8 mouse cellular contexts compared by ENCODE assay signal in genomic region chr4:49519476-49519875, GRCm38 (mm10). TPM values are rescaled to one million over a fixed set of nuclear protein-coding genes. Genes with fewer than 3 reads are reported as not detected.
DNase-seq lines count a peak whose midpoint lies in the region; ATAC-seq and TF ChIP-seq lines count a peak whose summit lies in the region.
"Had no signal": no experiment of that assay in that cellular context is flagged by ENCODE, and none has a peak within 500 bp of the region (broad histone marks: within the 10 kb centered on the region; RNA-seq: fewer than 3 reads in every experiment).

No protein-coding gene starts in this region.

- peak; percentile 28; the same call in 1 of the 2 replicates for TF ChIP-seq CTCF in lung, postnatal 0 days (IDR thresholded peaks at IDR 0.05)
- peak; percentile 34; the same call in 1 of the 2 replicates for TF ChIP-seq CTCF in liver, adult 2 months (IDR thresholded peaks at IDR 0.05; ENCODE audit: low read depth, low read length)

- no peaks in the 10 kb centered on the region for H3K36me3 ChIP-seq in lung, postnatal 0 days (ENCODE audit: insufficient read depth, low read length)
- peaks cover 7% of the 10 kb centered on the region for H3K36me3 ChIP-seq in liver, adult 2 months (ENCODE audit: control insufficient read depth, insufficient read depth, low read length)
- H3K36me3 ChIP-seq in stomach, embryonic 15.5 days: 0 out of 2 replicates have a peak, but pooled peaks cover 6% of the 10 kb centered on the region

- no peak overlapping the region for H3K4me2 ChIP-seq in lung, postnatal 0 days (replicated peaks; ENCODE audit: low read depth, low read length)
- no peak overlapping the region for H3K4me2 ChIP-seq in stomach, embryonic 15.5 days

- TF ChIP-seq EP300 in lung, postnatal 0 days (IDR thresholded peaks at IDR 0.05): no peak

- peak; percentile 13 for DNase-seq in lung, postnatal 0 days (ENCODE audit: low spot score)
- no peak for DNase-seq in lung, postnatal 14 days
- peak; percentile 50 for DNase-seq in embryo, embryonic 10.5 days (ENCODE audit: low spot score)
- peak; percentile 68 for DNase-seq in liver, adult 2 months (ENCODE audit: extremely low read depth, low read depth, low spot score)
- DNase-seq in cerebellum, adult 18-20 months: no peak
- no peak for DNase-seq in cerebellum, adult 11 months

- H3K27ac ChIP-seq in lung, postnatal 0 days (ENCODE audit: low read length): no peak overlapping the region
- H3K27ac ChIP-seq in liver, adult 2 months (replicated peaks; ENCODE audit: insufficient read depth, low read depth, low read length): no peak overlapping the region
- no peak overlapping the region for H3K27ac ChIP-seq in stomach, embryonic 15.5 days

- no peak for TF ChIP-seq POLR2A in liver, adult 2 months (IDR thresholded peaks at IDR 0.05; ENCODE audit: extremely low read depth, insufficient read depth, low read length)

- 69% methylated on average over 5 of the region's 5 CpGs for WGBS in lung, postnatal 0 days
- WGBS in liver, adult 2 months: 74% methylated on average over 5 of the region's 5 CpGs
- 74% methylated on average over 5 of the region's 5 CpGs for WGBS in stomach, embryonic 15.5 days

- no peak overlapping the region for H3K9ac ChIP-seq in lung, postnatal 0 days (replicated peaks; ENCODE audit: low read depth)
- H3K9ac ChIP-seq in liver, adult 2 months (ENCODE audit: low read depth, low read length): no peak overlapping the region
- no peak overlapping the region for H3K9ac ChIP-seq in stomach, embryonic 15.5 days

- ATAC-seq in lung, postnatal 0 days: no peak
- no peak for ATAC-seq in stomach, embryonic 15.5 days (ENCODE audit: insufficient read depth, low FRiP score, low read depth)

- H3K9me3 ChIP-seq in lung, postnatal 0 days (ENCODE audit: low read length): no peaks in the 10 kb centered on the region
- no peaks in the 10 kb centered on the region for H3K9me3 ChIP-seq in stomach, embryonic 15.5 days

- no peak overlapping the region for H3K4me3 ChIP-seq in lung, postnatal 0 days (ENCODE audit: low read depth, low read length)
- H3K4me3 ChIP-seq in liver, adult 2 months (ENCODE audit: insufficient read depth, low read depth, low read length): no peak overlapping the region
- H3K4me3 ChIP-seq in stomach, embryonic 15.5 days (replicated peaks): 0 out of 2 replicates have a peak overlapping the region, but pooled peaks have one; percentile 8

- H3K79me2 ChIP-seq in liver, adult 2 months (ENCODE audit: control insufficient read depth, insufficient read depth, low read length): peaks cover 28% of the 10 kb centered on the region; the same call in 1 of the 2 replicates

- H3K27me3 ChIP-seq in lung, postnatal 0 days (replicated peaks; ENCODE audit: insufficient read depth, low read length): no peaks in the 10 kb centered on the region
- H3K27me3 ChIP-seq in liver, adult 2 months (ENCODE audit: control insufficient read depth, insufficient read depth, low read length): no peaks in the 10 kb centered on the region
- no peaks in the 10 kb centered on the region for H3K27me3 ChIP-seq in stomach, embryonic 15.5 days (replicated peaks)

- peaks cover 7% of the 10 kb centered on the region; the same call in 1 of the 2 replicates for H3K4me1 ChIP-seq in lung, postnatal 0 days (ENCODE audit: insufficient read depth, low read depth, low read length)
- peaks cover 12% of the 10 kb centered on the region for H3K4me1 ChIP-seq in liver, adult 2 months (ENCODE audit: control insufficient read depth, insufficient read depth, low read length)
- peaks cover 6% of the 10 kb centered on the region; the same call in 1 of the 2 replicates for H3K4me1 ChIP-seq in stomach, embryonic 15.5 days

RNA-seq across cellular contexts. Expression of gene Mrpl50, which starts 1.4 kb away (rescaled TPM):
- polyA plus RNA-seq in lung, postnatal 0 days (2015; fragmentation: Nextera tagmentation; extraction: Ambion mirVana): 30.6 and 31.8 TPM in 2 replicates
- 30.1 and 32.2 TPM in 2 replicates for total RNA-seq in liver, adult 2 months (2014; rRNA removed)
- 4.9 and 7.2 TPM in 2 replicates for polyA plus RNA-seq in liver, adult 2 months (2012; rRNA removed)
- 85.6 and 91.3 TPM in 2 replicates for polyA plus RNA-seq in stomach, embryonic 15.5 days (2015; fragmentation: Nextera tagmentation; extraction: Ambion mirVana)

RNA-seq across cellular contexts. Expression of gene Zfp189, which starts 1.5 kb away (rescaled TPM):
- 4.7 and 4.8 TPM in 2 replicates for polyA plus RNA-seq in lung, postnatal 0 days (2015; fragmentation: Nextera tagmentation; extraction: Ambion mirVana)
- 5.2 and 6.4 TPM in 2 replicates for total RNA-seq in liver, adult 2 months (2014; rRNA removed)
- polyA plus RNA-seq in liver, adult 2 months (2012; rRNA removed): 1.1 and 1.5 TPM in 2 replicates
- 6.0 and 7.0 TPM in 2 replicates for polyA plus RNA-seq in stomach, embryonic 15.5 days (2015; fragmentation: Nextera tagmentation; extraction: Ambion mirVana)

RNA-seq across cellular contexts. Expression of gene Baat, which starts 13.1 kb away (rescaled TPM):
- polyA plus RNA-seq in lung, postnatal 0 days (2015; fragmentation: Nextera tagmentation; extraction: Ambion mirVana): not detected in 2 replicates
- total RNA-seq in liver, adult 2 months (2014; rRNA removed): 245 and 304 TPM in 2 replicates
- 73.9 and 76.0 TPM in 2 replicates for polyA plus RNA-seq in liver, adult 2 months (2012; rRNA removed)
- 0.09 and 0.24 TPM in 2 replicates for polyA plus RNA-seq in stomach, embryonic 15.5 days (2015; fragmentation: Nextera tagmentation; extraction: Ambion mirVana)
- polyA plus RNA-seq: spleen, adult 2 months had no signal

RNA-seq across cellular contexts. Expression of gene Aldob, which starts 29.9 kb away (rescaled TPM):
- polyA plus RNA-seq in lung, postnatal 0 days (2015; fragmentation: Nextera tagmentation; extraction: Ambion mirVana): 0.30 and 0.35 TPM in 2 replicates
- total RNA-seq in liver, adult 2 months (2014; rRNA removed): 3,873 and 3,924 TPM in 2 replicates
- 2,627 and 3,122 TPM in 2 replicates for polyA plus RNA-seq in liver, adult 2 months (2012; rRNA removed)
- polyA plus RNA-seq in stomach, embryonic 15.5 days (2015; fragmentation: Nextera tagmentation; extraction: Ambion mirVana): 77.3 and 88.5 TPM in 2 replicates

RNA-seq across cellular contexts. Expression of gene Acnat1, which starts 45.8 kb away (rescaled TPM):
- polyA plus RNA-seq in lung, postnatal 0 days (2015; fragmentation: Nextera tagmentation; extraction: Ambion mirVana): 0.29 TPM in 1 of 2 replicates, not detected in the other
- total RNA-seq in liver, adult 2 months (2014; rRNA removed): 92.1 and 112 TPM in 2 replicates
- 38.6 and 38.8 TPM in 2 replicates for polyA plus RNA-seq in liver, adult 2 months (2012; rRNA removed)
- 1.7 and 2.3 TPM in 2 replicates for polyA plus RNA-seq in stomach, embryonic 15.5 days (2015; fragmentation: Nextera tagmentation; extraction: Ambion mirVana)
- polyA plus RNA-seq: spleen, adult 2 months had no signal

Comparison
In these comparisons a context has a peak if more than half of its experiments do, and no peak if none do; other contexts are left out.
1. DNase-seq: peak in lung, postnatal 0 days (single experiment), embryo, embryonic 10.5 days (single experiment) and liver, adult 2 months (single experiment); none in lung, postnatal 14 days (single experiment), cerebellum, adult 18-20 months (0 of 2) and cerebellum, adult 11 months (single experiment).
2. RNA of gene Baat, which starts 13.1 kb away (polyA plus RNA-seq): 73.9 to 76.0 TPM in liver, adult 2 months; 0.09 to 0.24 TPM in stomach, embryonic 15.5 days and not detected in lung, postnatal 0 days; every median in the first group is over 10 times any median in the second.